Mouse (Mus musculus) right cerebral cortex, postnatal 36 days (tissue): ENCODE data around the gene Mgat1.
"Not testable (repeated sequence)": the region's sequence is repeated elsewhere in the genome, so short reads cannot be mapped to it uniquely, and the experiment has no call there.

Source experiments
- DNase-seq, 2 experiments: peaks; one replicate each; pipeline ENCODE4 v3.0.0; 2022; ENCODE audit warnings: low spot score in 2 of 2, mixed read lengths in 1 of 2

Gene Mgat1

GRCm38 (mm10) chr11:49263149-49263548 lies 19.2 kb downstream of the Mgat1 start:
- DNase-seq: no peak

GRCm38 (mm10) chr11:49264081-49264480 lies 20.1 kb downstream of the Mgat1 start:
- DNase-seq: no peak

- no peak for DNase-seq
These were observed 20.6 kb downstream of the Mgat1 start for GRCm38 (mm10) chr11:49264622-49265021.

- no peak for DNase-seq
These were observed 21.1 kb downstream of the Mgat1 start for GRCm38 (mm10) chr11:49265101-49265500.

- DNase-seq: no peak
These were observed 22.7 kb downstream of the Mgat1 start for GRCm38 (mm10) chr11:49266671-49267070.

GRCm38 (mm10) chr11:49267316-49267715 lies 23.3 kb downstream of the Mgat1 start:
- DNase-seq: no peak

GRCm38 (mm10) chr11:49267970-49268579 lies 24.1 kb downstream of the Mgat1 start:
- no peak for DNase-seq

- no peak for DNase-seq
These were observed 25.8 kb downstream of the Mgat1 start for GRCm38 (mm10) chr11:49269761-49270160.

- no peak for DNase-seq
These were observed 26.4 kb downstream of the Mgat1 start for GRCm38 (mm10) chr11:49270368-49270767.

- DNase-seq: no peak
These were observed 27.3 kb downstream of the Mgat1 start for GRCm38 (mm10) chr11:49271334-49271733.

GRCm38 (mm10) chr11:49273834-49274519 lies 30.0 kb downstream of the Mgat1 start:
- no peak for DNase-seq

- DNase-seq: no peak
These were observed 34.2 kb downstream of the Mgat1 start, which contains the start of gene Olfr1393 for GRCm38 (mm10) chr11:49278222-49278621. Olfr1393 (plus strand) TSS chr11:49278304.

- DNase-seq: not testable (repeated sequence)
These were observed 41.0 kb downstream of the Mgat1 start, which contains the start of gene Olfr1392 for GRCm38 (mm10) chr11:49284982-49285381. Olfr1392 (plus strand) TSS chr11:49285282.

GRCm38 (mm10) chr11:49287251-49287650 lies 43.3 kb downstream of the Mgat1 start:
- DNase-seq: peak; percentile 22 to 54

GRCm38 (mm10) chr11:49292777-49293176 lies 48.8 kb downstream of the Mgat1 start:
- DNase-seq: peak; percentile 35 to 61

GRCm38 (mm10) chr11:49304441-49304840 lies 60.5 kb downstream of the Mgat1 start, which contains the start of gene Olfr10:
Olfr10 (plus strand) TSS chr11:49304741.
- no peak for DNase-seq

- not testable (repeated sequence) for DNase-seq
These were observed 64.6 kb downstream of the Mgat1 start for GRCm38 (mm10) chr11:49308547-49308946.
